Mouse (Mus musculus) heart, embryonic 12.5 days (tissue): Measurements from ENCODE around the gene Cpa4. TPM values are rescaled to one million over a fixed set of nuclear protein-coding genes. Genes with fewer than 3 reads are reported as not detected.

Experiments used
- ATAC-seq: fragments of 200-750 bp; cut with Nextera tagmentation; 2 replicates; pipeline ENCODE4 v1.8.0; 2017; ENCODE audit warnings: moderate TSS enrichment, moderate library complexity; ENCODE audit not compliant: insufficient number of reproducible peaks, low FRiP score
- H3K27ac ChIP-seq: fragments of 300-500 bp; sonication (generic); 2 replicates; pipeline ENCODE4 v1.5.1; 2016; ENCODE audit warnings: mild to moderate bottlenecking, moderate library complexity; ENCODE audit not compliant: poor library complexity, severe bottlenecking
- H3K27me3 ChIP-seq: fragments of 300-500 bp; sonication (generic); replicated peaks from 2 replicates; pipeline ENCODE4 v1.6.1; 2016; ENCODE audit warnings: mild to moderate bottlenecking, moderate library complexity
- H3K36me3 ChIP-seq: fragments of 300-500 bp; sonication (generic); 2 replicates; pipeline ENCODE4 v1.6.1; 2016; ENCODE audit warnings: mild to moderate bottlenecking, moderate library complexity
- H3K4me1 ChIP-seq: fragments of 300-500 bp; sonication (generic); replicated peaks from 2 replicates; pipeline ENCODE4 v1.6.1; 2016; ENCODE audit warnings: mild to moderate bottlenecking
- H3K4me2 ChIP-seq: fragments of 300-500 bp; sonication (generic); 2 replicates; pipeline ENCODE4 v1.6.1; 2016; ENCODE audit warnings: mild to moderate bottlenecking, moderate library complexity
- H3K4me3 ChIP-seq: fragments of 300-500 bp; sonication (generic); 2 replicates; pipeline ENCODE4 v1.5.1; 2016; ENCODE audit warnings: mild to moderate bottlenecking
- H3K9ac ChIP-seq: fragments of 300-500 bp; sonication (generic); 2 replicates; pipeline ENCODE4 v1.6.1; 2016; ENCODE audit warnings: mild to moderate bottlenecking, moderate library complexity
- H3K9me3 ChIP-seq: fragments of 300-500 bp; sonication (generic); replicated peaks from 2 replicates; pipeline ENCODE4 v1.6.1; 2016; ENCODE audit warnings: mild to moderate bottlenecking, moderate library complexity
- WGBS: fragments of 180-500 bp; shearing (Covaris S2); methylation state at CpG from one replicate; pipeline ENCODE4 v1.1.7; 2016; 5-methylcytosine and 5-hydroxymethylcytosine counted together
- polyA plus RNA-seq: library from polyadenylated mRNA; unstranded; fragments of >200 nt; fragmentation: Nextera tagmentation; extraction: Ambion mirVana; gene quantifications from 2 replicates; pipeline ENCODE4 v1.2.1, GENCODE M21; 2016

The Cpa4 gene
- polyA plus RNA-seq, 1 experiment from 2014 or later, result 2.9 TPM

GRCm38 (mm10) chr6:30636186-30636842, 68.1 kb downstream of the Cpa4 start:
- no peaks in the 10 kb centered on the region for H3K36me3 ChIP-seq
- H3K4me1 ChIP-seq, result peaks cover 32% of the 10 kb centered on the region
- ATAC-seq, result no peak
- H3K4me2 ChIP-seq, result no peak overlapping the region
- no peak overlapping the region for H3K4me3 ChIP-seq
- WGBS, result 43% methylated on average over 4 of the region's 4 CpGs
- H3K27ac ChIP-seq, result peak overlapping the region; percentile 79
- H3K9me3 ChIP-seq, result no peaks in the 10 kb centered on the region
- no peaks in the 10 kb centered on the region for H3K27me3 ChIP-seq
- 0 out of 2 replicates have a peak overlapping the region, but pooled peaks have one; percentile 30 for H3K9ac ChIP-seq

GRCm38 (mm10) chr6:30638674-30639268, 70.6 kb downstream of the Cpa4 start, which contains the start of gene Cpa1:
Cpa1 (plus strand) TSS chr6:30639218.
- no peak within 1 kb of the TSS for H3K4me3 ChIP-seq
- no peak within 1 kb of the TSS for H3K4me2 ChIP-seq
- H3K9ac ChIP-seq, result no peak within 1 kb of the TSS
- ATAC-seq, result no peak
- peaks cover 38% of the 10 kb centered on the region for H3K4me1 ChIP-seq
- 47% methylated on average over 5 of the region's 5 CpGs for WGBS
- H3K27me3 ChIP-seq, result no peaks in the 10 kb centered on the region
- H3K36me3 ChIP-seq, result no peaks in the 10 kb centered on the region
- no peak within 1 kb of the TSS for H3K27ac ChIP-seq
- H3K9me3 ChIP-seq, result no peaks in the 10 kb centered on the region

Other genes starting within 250 kb of the Cpa4 start
- gene Zc3hc1, start 177.3 kb upstream of the Cpa4 start, polyA plus RNA-seq, result 44.0 and 48.4 TPM in 2 replicates
- 34.3 and 38.8 TPM in 2 replicates for gene Klhdc10, start 166.5 kb upstream of the Cpa4 start, polyA plus RNA-seq
- 27.5 and 31.1 TPM in 2 replicates for gene Tmem209, start 58.6 kb upstream of the Cpa4 start, polyA plus RNA-seq
- 0.17 and 0.26 TPM in 2 replicates for gene Ssmem1, start 58.5 kb upstream of the Cpa4 start, polyA plus RNA-seq
- 5.3 and 6.3 TPM in 2 replicates for gene Cpa2, start 26.8 kb upstream of the Cpa4 start, polyA plus RNA-seq
- 1.1 and 1.9 TPM in 2 replicates for gene Cpa5, start 42.6 kb downstream of the Cpa4 start, polyA plus RNA-seq
- 1.8 and 2.0 TPM in 2 replicates for gene Cpa1, start 70.8 kb downstream of the Cpa4 start, polyA plus RNA-seq
- gene Cep41, start 125.4 kb downstream of the Cpa4 start, polyA plus RNA-seq, result 11.9 TPM in 2 replicates
- gene Mest, start 155.2 kb downstream of the Cpa4 start, polyA plus RNA-seq, result 3,424 and 3,742 TPM in 2 replicates